Mouse (Mus musculus) layer of hippocampus, adult 2 months (tissue): ENCODE measurements around the gene Dph5. TPM values are rescaled to one million over a fixed set of nuclear protein-coding genes. Genes with fewer than 3 reads are reported as not detected.
"Not testable (repeated sequence)": the region's sequence is repeated elsewhere in the genome, so short reads cannot be mapped to it uniquely, and the experiment has no call there.

ENCODE experiments used
- DNase-seq, 2 experiments: peaks; one replicate each; pipeline ENCODE4 v3.0.0; 2022; ENCODE audit warnings: low spot score in 2 of 2
- H3K27ac ChIP-seq: fragments of 200-600 bp; 2 replicates; pipeline ENCODE4 v1.8.1; 2022
- H3K4me3 ChIP-seq: fragments of 200-600 bp; 2 replicates; pipeline ENCODE4 v1.8.1; 2022; ENCODE audit warnings: mild to moderate bottlenecking
- CTCF ChIP-seq: fragments of 200-600 bp; conservative IDR thresholded peaks from 2 replicates; pipeline ENCODE4 v1.8.1; 2022; ENCODE audit warnings: antibody characterized with exemption, mild to moderate bottlenecking, moderate library complexity
- long read RNA-seq, 2 experiments: library from polyadenylated mRNA; stranded (forward); transcript quantifications; one replicate each; pipeline ENCODE4 v2.0.0; 2021; ENCODE audit warnings: borderline mapping rate in 2 of 2
- total RNA-seq, 2 experiments: library from RNA; stranded (reverse); gene quantifications; 2 replicates each; pipeline ENCODE4 v1.2.3; 2021

Gene Dph5
- 10 to 100 TPM; 13.1 to 16.2 TPM for total RNA-seq
- long read RNA-seq, experiment 1, partial matches to known transcripts: 0 of 1 reads
- long read RNA-seq, experiment 1, other reads (novel, unspliced or antisense): 0 of 1 reads
- long read RNA-seq, experiment 2, partial matches to known transcripts: 0 of 2 reads
- long read RNA-seq, experiment 2, other reads (novel, unspliced or antisense): 1 of 2 reads

- no peak for TF ChIP-seq CTCF
- peak within 1 kb of the TSS; percentile 89 for H3K27ac ChIP-seq
- H3K4me3 ChIP-seq: peak within 1 kb of the TSS; percentile 80
- DNase-seq: peak; percentile 90 to 93
Observed at GRCm38 (mm10) chr3:115887427-115888309, at the start of gene Dph5. Gene Dph5 (plus strand): TSS chr3:115887837.

GRCm38 (mm10) chr3:115844566-115844965, 43.1 kb upstream of the Dph5 start:
- no peak overlapping the region for H3K4me3 ChIP-seq
- peak in 1 of 2 experiments; percentile 63 for DNase-seq
- H3K27ac ChIP-seq: peak overlapping the region; percentile 83
- TF ChIP-seq CTCF: no peak

- no peak for TF ChIP-seq CTCF
- Histone ChIP-seq H3K4me3 (no peak overlapping the region), H3K27ac (peak overlapping the region; percentile 82)
- no peak for DNase-seq
Observed at GRCm38 (mm10) chr3:115845032-115845618, 42.5 kb upstream of the Dph5 start.

GRCm38 (mm10) chr3:115845724-115846123, 41.9 kb upstream of the Dph5 start:
- peak in 1 of 2 experiments; percentile 4 for DNase-seq
- TF ChIP-seq CTCF: no peak
- H3K27ac ChIP-seq: peak overlapping the region; percentile 85
- H3K4me3 ChIP-seq: no peak overlapping the region

GRCm38 (mm10) chr3:115846153-115846552, 41.5 kb upstream of the Dph5 start:
- no peak for DNase-seq
- peak overlapping the region; percentile 85 for H3K27ac ChIP-seq
- no peak overlapping the region for H3K4me3 ChIP-seq

GRCm38 (mm10) chr3:115848686-115849480, 38.8 kb upstream of the Dph5 start:
- no peak for TF ChIP-seq CTCF
- Histone ChIP-seq H3K27ac (no peak overlapping the region), H3K4me3 (no peak overlapping the region)
- no peak for DNase-seq

More at GRCm38 (mm10) chr3:115846153-115846552, 41.5 kb upstream of the Dph5 start:
- no peak for TF ChIP-seq CTCF

- Histone ChIP-seq H3K27ac (no peak overlapping the region), H3K4me3 (no peak overlapping the region)
- TF ChIP-seq CTCF: no peak
- DNase-seq: no peak
Observed at GRCm38 (mm10) chr3:115850946-115851345, 36.7 kb upstream of the Dph5 start.

- peak overlapping the region; percentile 61 for H3K27ac ChIP-seq
- no peak overlapping the region for H3K4me3 ChIP-seq
- TF ChIP-seq CTCF: no peak
- no peak for DNase-seq
Observed at GRCm38 (mm10) chr3:115854672-115855191, 32.9 kb upstream of the Dph5 start.

GRCm38 (mm10) chr3:115855576-115855975, 32.1 kb upstream of the Dph5 start:
- DNase-seq: peak in 1 of 2 experiments; percentile 4
- no peak overlapping the region; the same call in 1 of the 2 replicates for H3K4me3 ChIP-seq
- no peak for TF ChIP-seq CTCF
- peak overlapping the region; percentile 61 for H3K27ac ChIP-seq

GRCm38 (mm10) chr3:115856484-115857022, 31.1 kb upstream of the Dph5 start:
- no peak for TF ChIP-seq CTCF
- H3K27ac ChIP-seq: peak overlapping the region; percentile 69
- DNase-seq: peak in 1 of 2 experiments; percentile 37
- H3K4me3 ChIP-seq: peak overlapping the region; percentile 13; the same call in 1 of the 2 replicates

- DNase-seq: no peak
- no peak overlapping the region for H3K4me3 ChIP-seq
- no peak for TF ChIP-seq CTCF
- peak overlapping the region; percentile 69 for H3K27ac ChIP-seq
Observed at GRCm38 (mm10) chr3:115857436-115857835, 30.2 kb upstream of the Dph5 start.

- Histone ChIP-seq H3K4me3 (no peak overlapping the region), H3K27ac (no peak overlapping the region)
- DNase-seq: no peak
- TF ChIP-seq CTCF: no peak
Observed at GRCm38 (mm10) chr3:115858822-115859221, 28.8 kb upstream of the Dph5 start.

GRCm38 (mm10) chr3:115860780-115861179, 26.9 kb upstream of the Dph5 start:
- H3K4me3 ChIP-seq, DNase-seq, H3K27ac ChIP-seq: not testable (repeated sequence)
